Mouse (Mus musculus) neutrophil, adult 65 days (primary cell): ENCODE measurements around the gene Nhlrc1. TPM values are rescaled to one million over a fixed set of nuclear protein-coding genes. Genes with fewer than 3 reads are reported as not detected.

Experiments used
- total RNA-seq: library from RNA; stranded (reverse); gene quantifications from 2 replicates; pipeline ENCODE4 v1.2.4, GENCODE M21; 2023

Gene Nhlrc1
- 0.32 and 0.34 TPM in 2 replicates for total RNA-seq

GRCm38 (mm10) chr13:47014334-47015194, at the start of gene Nhlrc1:
Nhlrc1 (minus strand) TSS chr13:47014850.

GRCm38 (mm10) chr13:47044617-47044947, 29.9 kb upstream of the Nhlrc1 start, which contains the start of gene Tpmt:
Tpmt (minus strand) TSS chr13:47044737.

GRCm38 (mm10) chr13:47043030-47043680, 28.5 kb upstream of the Nhlrc1 start, which contains the start of gene Kdm1b:
Kdm1b (plus strand) TSS chr13:47043499.

Other genes with a start within 250 kb of the Nhlrc1 start
- gene Kif13a, start 85.0 kb downstream of the Nhlrc1 start, total RNA-seq: 28.0 and 39.9 TPM in 2 replicates
- 5.0 and 6.6 TPM in 2 replicates for gene Kdm1b, start 28.6 kb upstream of the Nhlrc1 start, total RNA-seq
- gene Tpmt, start 29.9 kb upstream of the Nhlrc1 start, total RNA-seq: 1.6 TPM in 1 of 2 replicates, not detected in the other
- 155 and 216 TPM in 2 replicates for gene Dek, start 91.4 kb upstream of the Nhlrc1 start, total RNA-seq
- 14.6 and 19.5 TPM in 2 replicates for gene Rnf144b, start 107.8 kb upstream of the Nhlrc1 start, total RNA-seq